Mouse (Mus musculus) T-cell, adult 66 days (primary cell): ENCODE data around the gene Sox13. TPM values are rescaled to one million over a fixed set of nuclear protein-coding genes. Genes with fewer than 3 reads are reported as not detected.

ENCODE experiments used
- total RNA-seq, 2 experiments: library from RNA; stranded (reverse); gene quantifications; 3 replicates in 1 of 2; 4 replicates in 1 of 2; pipeline ENCODE4 v1.2.4; 2023

Gene Sox13
- total RNA-seq: 1 to 10 TPM in 1 of 2 experiments, under 1 TPM in 1; 0.68 to 2.9 TPM

DNA sequence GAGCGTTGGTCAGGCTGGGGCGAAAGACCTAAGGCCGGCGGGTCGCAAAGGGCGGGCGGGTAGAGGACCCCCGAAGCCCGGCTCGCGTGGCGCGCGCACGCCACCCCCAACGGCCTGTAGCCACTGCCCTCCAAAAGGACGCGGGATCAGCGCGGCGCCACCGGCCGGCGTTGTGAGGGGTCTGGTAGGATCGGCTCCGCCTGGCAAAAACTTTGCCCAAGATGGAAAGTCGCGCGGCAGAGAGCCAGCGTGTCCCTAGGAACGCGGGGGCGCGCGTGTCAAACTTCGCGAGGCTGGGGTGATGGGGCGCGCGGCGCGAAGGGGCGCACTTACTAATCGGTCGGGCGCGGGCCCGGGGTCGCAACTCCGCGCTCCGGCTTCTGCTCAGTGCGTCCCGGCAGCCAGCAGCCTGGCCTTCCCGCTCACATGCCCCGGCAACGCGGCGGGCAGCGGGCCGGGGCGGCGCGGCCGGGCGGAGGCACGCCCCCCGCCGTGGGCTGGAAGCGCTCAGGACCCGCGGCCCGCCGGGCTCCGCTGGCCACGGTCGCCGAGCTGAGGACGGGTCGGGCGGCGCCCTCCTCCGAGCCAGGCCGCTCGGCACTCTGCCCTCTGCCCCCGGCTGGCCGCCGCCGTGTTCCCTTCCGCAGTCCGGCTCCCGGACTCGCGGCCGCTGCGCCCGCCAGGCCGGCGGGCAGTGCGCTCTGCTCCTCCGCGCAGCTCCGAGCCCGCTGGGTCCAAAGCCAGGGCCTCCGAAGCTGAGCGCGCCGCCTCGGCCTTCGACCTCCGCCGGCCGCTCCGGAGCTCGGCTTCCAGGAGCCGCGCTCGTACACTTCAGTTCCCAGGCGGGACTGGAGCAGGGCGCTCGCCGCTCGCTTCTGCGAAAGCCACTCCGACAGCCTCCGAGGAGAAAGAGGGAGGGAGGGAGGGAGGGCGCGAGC lies at the start of gene Sox13:
Gene Sox13, minus strand, starts transcription at position 835 of the 938 bp plus-strand sequence.

DNA sequence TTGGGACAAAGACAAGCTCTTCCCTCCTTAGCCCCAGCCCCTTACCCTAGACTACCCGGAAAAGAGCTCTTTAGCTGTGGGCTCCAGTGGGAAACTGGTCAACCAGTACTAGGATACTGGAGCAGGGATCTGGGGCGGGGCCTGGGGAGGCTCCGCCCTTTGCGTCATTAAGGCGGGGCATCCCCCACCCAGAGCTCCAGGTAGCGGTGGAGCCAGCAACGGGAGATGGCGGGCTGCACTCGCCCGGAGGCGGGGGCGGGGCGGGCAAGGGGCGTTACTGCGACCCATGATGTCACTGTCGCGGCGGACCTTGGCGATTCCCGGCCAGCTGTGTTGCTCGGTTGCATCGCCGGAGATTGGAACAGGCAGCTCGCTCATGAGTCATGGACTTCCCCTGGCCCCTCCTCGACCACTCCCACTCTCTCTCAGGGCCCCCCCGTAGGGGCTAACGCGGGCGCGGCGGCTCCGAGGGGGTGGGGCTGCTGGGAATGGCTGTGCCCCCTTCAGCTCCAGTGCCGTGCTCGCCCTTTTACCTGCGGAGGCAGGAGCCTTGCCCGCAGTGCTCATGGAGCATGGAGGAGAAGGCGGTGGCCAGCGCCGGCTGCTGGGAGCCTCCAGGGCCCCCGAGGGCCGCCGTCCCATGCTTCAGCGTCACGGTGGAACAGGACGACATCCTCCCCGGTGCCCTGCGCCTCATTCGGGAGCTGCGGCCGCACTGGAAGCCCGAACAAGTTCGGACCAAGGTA lies 60.7 kb downstream of the Sox13 start, which contains the start of gene Etnk2:
Gene Etnk2, plus strand, starts transcription at position 297 of the 746 bp plus-strand sequence.

DNA sequence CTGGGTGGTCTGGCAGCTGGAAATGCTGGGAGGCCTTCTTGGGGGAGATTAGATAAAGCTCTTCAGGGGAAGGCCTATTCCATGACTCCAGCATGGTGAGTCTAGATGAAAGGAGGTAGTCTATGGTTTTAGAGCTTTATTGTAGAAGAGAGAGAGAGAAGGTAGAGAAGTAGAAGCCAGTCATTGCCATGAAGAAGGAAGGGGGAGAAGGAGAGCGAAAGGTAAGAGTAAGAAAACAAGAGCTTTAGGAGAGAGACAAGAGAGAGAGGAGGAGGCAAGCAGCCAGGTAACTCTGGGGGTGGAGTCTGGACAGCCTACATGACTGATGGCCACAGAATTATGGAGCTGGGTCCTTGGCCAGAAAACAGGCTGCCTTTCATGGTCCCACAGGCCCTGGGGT lies 74.0 kb downstream of the Sox13 start, which contains the start of gene Ren1:
Gene Ren1, plus strand, starts transcription at position 301 of the 400 bp plus-strand sequence.

Other genes starting within 250 kb of the Sox13 start
- not detected for gene Golt1a, start 114.6 kb downstream of the Sox13 start, total RNA-seq
- not detected for gene Kiss1, start 102.5 kb downstream of the Sox13 start, total RNA-seq
- gene Ren1, start 73.9 kb downstream of the Sox13 start, total RNA-seq: not detected
- not detected for gene Etnk2, start 60.8 kb downstream of the Sox13 start, total RNA-seq
- 100 to 1,000 TPM; 190 to 195 TPM for gene Snrpe, start 185.9 kb upstream of the Sox13 start, total RNA-seq
- 10 to 100 TPM; 28.0 to 32.7 TPM for gene Zbed6, start 236.5 kb upstream of the Sox13 start, total RNA-seq
- gene Gm38394, start 236.9 kb upstream of the Sox13 start, total RNA-seq: 10 to 100 TPM; 47.3 to 51.1 TPM